In the genomic region with DNA sequence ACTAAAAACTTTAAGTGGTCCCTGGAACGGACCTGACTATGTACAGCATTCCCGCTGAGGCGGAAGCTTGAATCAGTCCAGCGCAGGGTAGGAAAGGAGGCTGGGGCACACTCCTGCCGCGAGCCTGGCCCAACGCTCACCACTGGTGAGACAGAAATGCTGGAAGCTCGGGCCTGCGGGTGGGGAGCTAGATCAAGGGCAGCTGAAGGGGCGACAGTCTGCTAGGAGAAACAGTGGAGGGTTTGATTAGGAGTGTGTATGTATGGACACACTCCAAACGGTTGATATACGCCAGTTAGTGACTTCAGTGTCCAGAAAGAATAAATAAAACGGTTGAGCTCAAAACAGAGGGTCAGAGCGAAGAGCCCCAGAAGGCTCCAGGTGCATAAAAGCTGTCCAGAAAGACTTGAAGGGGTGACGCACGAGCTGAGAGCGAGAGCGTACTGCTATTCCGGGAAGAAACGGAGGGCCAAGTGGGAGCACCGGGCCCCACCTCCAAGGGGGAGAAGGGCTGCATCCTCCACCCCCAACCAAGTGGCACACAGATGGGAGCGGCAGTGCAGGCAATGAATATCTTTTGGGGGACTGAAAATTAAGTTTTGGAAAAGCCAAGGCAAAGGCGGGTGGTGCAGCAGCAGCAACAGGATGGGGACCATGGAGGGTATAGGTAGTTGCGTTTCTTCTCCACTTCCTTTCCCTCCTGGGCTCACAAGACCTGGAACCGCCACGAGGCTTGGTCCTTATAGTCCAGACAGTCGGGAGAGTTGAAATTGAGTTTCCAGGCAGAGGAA, we compare ENCODE assay signal across 8 mouse cellular contexts. TPM values are rescaled to one million over a fixed set of nuclear protein-coding genes. Genes with fewer than 3 reads are reported as not detected.
DNase-seq lines count a peak whose midpoint lies in the region; ATAC-seq and TF ChIP-seq lines count a peak whose summit lies in the region.

No protein-coding gene starts in this region.

- 14% methylated on average over 27 of the region's 27 CpGs for WGBS in cerebellum, adult 2 months
- WGBS in lung, adult 2 months: 7% methylated on average over 27 of the region's 27 CpGs
- WGBS in hindbrain, embryonic 11.5 days: 4% methylated on average over 27 of the region's 27 CpGs

- no peaks in the 10 kb centered on the region for H3K4me1 ChIP-seq in cerebellum, adult 2 months (ENCODE audit: control insufficient read depth, insufficient read depth, low read length)
- no peaks in the 10 kb centered on the region for H3K4me1 ChIP-seq in lung, adult 2 months (ENCODE audit: control insufficient read depth, insufficient read depth, low read length)
- peaks cover 13% of the 10 kb centered on the region for H3K4me1 ChIP-seq in hindbrain, embryonic 11.5 days (replicated peaks; ENCODE audit: control insufficient read depth, insufficient read depth, low read length)

- TF ChIP-seq POLR2A in cerebellum, adult 2 months (IDR thresholded peaks at IDR 0.05; ENCODE audit: borderline replicate concordance, insufficient read depth, low read length): no peak
- no peak for TF ChIP-seq POLR2A in lung, adult 2 months (IDR thresholded peaks at IDR 0.05; ENCODE audit: borderline replicate concordance, extremely low read depth, low read depth, low read length)

- no peak overlapping the region for H3K9ac ChIP-seq in hindbrain, embryonic 11.5 days (ENCODE audit: low read depth, low read length)

- no peak overlapping the region for H3K27ac ChIP-seq in cerebellum, adult 2 months (ENCODE audit: insufficient read depth, low read length)
- H3K27ac ChIP-seq in hindbrain, embryonic 11.5 days (ENCODE audit: low read depth, low read length): no peak overlapping the region

- ATAC-seq in hindbrain, embryonic 11.5 days (ENCODE audit: low FRiP score): no peak

- no peaks in the 10 kb centered on the region for H3K9me3 ChIP-seq in hindbrain, embryonic 11.5 days (ENCODE audit: control insufficient read depth, low read length)

- DNase-seq in cerebellum, adult 2 months: peak; percentile 8 to 29
- DNase-seq in cerebellum, adult 11-12 months: no peak
- peak; percentile 12 for DNase-seq in lung, adult 2 months
- DNase-seq in lung, adult 18-20 months: no peak
- DNase-seq in hindbrain, embryonic 11.5 days (ENCODE audit: low spot score): peak; percentile 71
- peak; percentile 54 for DNase-seq in retina, embryonic 14.5 days (ENCODE audit: low spot score)
- no peak for DNase-seq in frontal cortex, adult 2 months (ENCODE audit: extremely low spot score in 1 of 2, low spot score in 1 of 2)
- DNase-seq in testis, postnatal 10 days (ENCODE audit: low spot score): no peak

- H3K36me3 ChIP-seq in hindbrain, embryonic 11.5 days (ENCODE audit: control insufficient read depth, insufficient read depth, low read length): no peaks in the 10 kb centered on the region

- H3K4me3 ChIP-seq in cerebellum, adult 2 months (replicated peaks; ENCODE audit: insufficient read depth, low read depth, low read length): no peak overlapping the region
- H3K4me3 ChIP-seq in lung, adult 2 months (replicated peaks; ENCODE audit: extremely low read depth, low read depth, low read length): no peak overlapping the region
- H3K4me3 ChIP-seq in hindbrain, embryonic 11.5 days (ENCODE audit: low read depth, low read length): no peak overlapping the region

- no peak overlapping the region for H3K4me2 ChIP-seq in hindbrain, embryonic 11.5 days (replicated peaks; ENCODE audit: low read depth, low read length)

- peaks cover 28% of the 10 kb centered on the region for H3K27me3 ChIP-seq in cerebellum, adult 2 months (ENCODE audit: control insufficient read depth, insufficient read depth, low read length)
- peaks cover 89% of the 10 kb centered on the region for H3K27me3 ChIP-seq in hindbrain, embryonic 11.5 days (ENCODE audit: control insufficient read depth, insufficient read depth, low read length)

- no peak for TF ChIP-seq CTCF in cerebellum, adult 2 months (IDR thresholded peaks at IDR 0.05; ENCODE audit: borderline replicate concordance, insufficient read depth, low read depth, low read length)
- TF ChIP-seq CTCF in lung, adult 2 months (IDR thresholded peaks at IDR 0.05; ENCODE audit: insufficient read depth, low read length): no peak

RNA-seq across cellular contexts. Expression of a gene that starts 7.0 kb away (rescaled TPM):
- 0.21 and 0.29 TPM in 2 replicates for polyA plus RNA-seq in cerebellum, adult 2 months (2012; rRNA removed)
- 0.70 and 1.5 TPM in 2 replicates for polyA plus RNA-seq in lung, adult 2 months (2012; rRNA removed)
- polyA plus RNA-seq in hindbrain, embryonic 11.5 days (2014; fragmentation: Nextera tagmentation; extraction: Ambion mirVana): 2.0 and 3.0 TPM in 2 replicates
- 3.5 and 3.7 TPM in 2 replicates for polyA plus RNA-seq in frontal cortex, adult 2 months (2012; rRNA removed)

Comparison
In these comparisons a context has a peak if more than half of its experiments do, and no peak if none do; other contexts are left out.
1. DNase-seq: peak in cerebellum, adult 2 months (2 of 2), lung, adult 2 months (single experiment), hindbrain, embryonic 11.5 days (single experiment) and retina, embryonic 14.5 days (single experiment); none in cerebellum, adult 11-12 months (single experiment), lung, adult 18-20 months (0 of 2), frontal cortex, adult 2 months (0 of 2) and testis, postnatal 10 days (single experiment).